Mouse (Mus musculus) limb, embryonic 13.5 days (tissue): Measurements from ENCODE around the gene Anln. TPM values are rescaled to one million over a fixed set of nuclear protein-coding genes. Genes with fewer than 3 reads are reported as not detected.
"Not testable (repeated sequence)": the region's sequence is repeated elsewhere in the genome, so short reads cannot be mapped to it uniquely, and the experiment has no call there.

Source experiments
- ATAC-seq: fragments of 200-750 bp; cut with Nextera tagmentation; 2 replicates; pipeline ENCODE4 v1.8.0; 2017; ENCODE audit warnings: low read depth, moderate number of reproducible peaks, moderate TSS enrichment; ENCODE audit not compliant: low FRiP score
- H3K27ac ChIP-seq: fragments of 300-500 bp; sonication (generic); 2 replicates; pipeline ENCODE4 v1.5.1; 2015; ENCODE audit warnings: inconsistent platforms, mild to moderate bottlenecking, moderate library complexity
- H3K27me3 ChIP-seq: fragments of 300-500 bp; sonication (generic); 2 replicates; pipeline ENCODE4 v1.6.1; 2015; ENCODE audit warnings: mild to moderate bottlenecking, inconsistent platforms
- H3K36me3 ChIP-seq: fragments of 300-500 bp; sonication (generic); 2 replicates; pipeline ENCODE4 v1.6.1; 2015; ENCODE audit warnings: inconsistent platforms, mild to moderate bottlenecking, moderate library complexity
- H3K4me1 ChIP-seq: fragments of 300-500 bp; sonication (generic); 2 replicates; pipeline ENCODE4 v1.6.1; 2015; ENCODE audit warnings: inconsistent platforms
- H3K4me2 ChIP-seq: fragments of 300-500 bp; sonication (generic); replicated peaks from 2 replicates; pipeline ENCODE4 v1.6.1; 2015; ENCODE audit warnings: inconsistent platforms, mild to moderate bottlenecking, moderate library complexity
- H3K4me3 ChIP-seq: fragments of 300-500 bp; sonication (generic); 2 replicates; pipeline ENCODE4 v1.5.1; 2015; ENCODE audit warnings: moderate library complexity, mild to moderate bottlenecking, inconsistent platforms
- H3K9ac ChIP-seq: fragments of 300-500 bp; sonication (generic); 2 replicates; pipeline ENCODE4 v1.6.1; 2015; ENCODE audit warnings: mild to moderate bottlenecking, inconsistent platforms
- H3K9me3 ChIP-seq: fragments of 300-500 bp; sonication (generic); 2 replicates; pipeline ENCODE4 v1.6.1; 2016; ENCODE audit warnings: inconsistent platforms
- WGBS: fragments of 180-500 bp; shearing (Covaris S2); methylation state at CpG from one replicate; pipeline ENCODE4 v1.1.7; 2015; 5-methylcytosine and 5-hydroxymethylcytosine counted together
- polyA plus RNA-seq: library from polyadenylated mRNA; unstranded; fragments of >200 nt; fragmentation: Nextera tagmentation; extraction: Ambion mirVana; gene quantifications from 2 replicates; pipeline ENCODE4 v1.2.1, GENCODE M21; 2015

Gene Anln
- polyA plus RNA-seq, 1 experiment from 2014 or later: 40.8 TPM

GRCm38 (mm10) chr9:22309651-22310050 is 79.3 kb downstream of the Anln start:
- Histone ChIP-seq H3K27ac (no peak overlapping the region), H3K36me3 (peaks cover 7% of the 10 kb centered on the region), H3K9me3 (peaks cover 4% of the 10 kb centered on the region; the same call in 1 of the 2 replicates), H3K27me3 (no peaks in the 10 kb centered on the region), H3K9ac (no peak overlapping the region), H3K4me1 (peaks cover 9% of the 10 kb centered on the region), H3K4me3 (no peak overlapping the region), H3K4me2 (no peak overlapping the region)
- no peak for ATAC-seq
- WGBS: 88% methylated on average over 5 of the region's 5 CpGs

GRCm38 (mm10) chr9:22307920-22308262 is 81.1 kb downstream of the Anln start:
- ATAC-seq: peak; percentile 41; the same call in 1 of the 2 replicates
- WGBS: 18% methylated on average over 9 of the region's 9 CpGs
- H3K4me1 ChIP-seq, H3K27me3 ChIP-seq: not testable (repeated sequence)
- H3K4me3 ChIP-seq: peak overlapping the region; percentile 93
- H3K36me3 ChIP-seq: peaks cover 25% of the 10 kb centered on the region
- H3K27ac ChIP-seq: peak overlapping the region; percentile 52; the same call in 1 of the 2 replicates
- peak overlapping the region; percentile 77 for H3K4me2 ChIP-seq
- peak overlapping the region; percentile 99 for H3K9ac ChIP-seq
- peaks cover 13% of the 10 kb centered on the region; the same call in 1 of the 2 replicates for H3K9me3 ChIP-seq

- Histone ChIP-seq H3K9me3 (peaks cover 13% of the 10 kb centered on the region; the same call in 1 of the 2 replicates), H3K4me1 (peaks cover 9% of the 10 kb centered on the region), H3K4me3 (peak within 1 kb of the TSS; percentile 93), H3K27me3 (no peaks in the 10 kb centered on the region), H3K27ac (peak within 1 kb of the TSS; percentile 73), H3K36me3 (peaks cover 30% of the 10 kb centered on the region), H3K4me2 (peak within 1 kb of the TSS; percentile 77), H3K9ac (peak within 1 kb of the TSS; percentile 99)
- 1% methylated on average over 46 of the region's 56 CpGs for WGBS
- ATAC-seq: peak; percentile 99
These were observed 81.7 kb downstream of the Anln start, which contains the start of gene Zfp810 for GRCm38 (mm10) chr9:22307156-22307919. Gene Zfp810 (minus strand): TSS chr9:22307648.

- ATAC-seq: no peak
- peaks cover 36% of the 10 kb centered on the region for H3K36me3 ChIP-seq
- peaks cover 13% of the 10 kb centered on the region; the same call in 1 of the 2 replicates for H3K9me3 ChIP-seq
- H3K27ac ChIP-seq: peak overlapping the region; percentile 73
- H3K4me3 ChIP-seq: peak overlapping the region; percentile 93
- WGBS: 14% methylated on average over 6 of the region's 6 CpGs
- no peaks in the 10 kb centered on the region for H3K27me3 ChIP-seq
- peaks cover 9% of the 10 kb centered on the region for H3K4me1 ChIP-seq
- peak overlapping the region; percentile 99 for H3K9ac ChIP-seq
- peak overlapping the region; percentile 77 for H3K4me2 ChIP-seq
These were observed 82.3 kb downstream of the Anln start for GRCm38 (mm10) chr9:22306726-22307125.

- no peak overlapping the region for H3K4me2 ChIP-seq
- 100% methylated on average over 1 of the region's 1 CpGs for WGBS
- peaks cover 9% of the 10 kb centered on the region for H3K4me1 ChIP-seq
- peaks cover 9% of the 10 kb centered on the region; the same call in 1 of the 2 replicates for H3K9me3 ChIP-seq
- ATAC-seq: no peak
- no peak overlapping the region for H3K27ac ChIP-seq
- no peaks in the 10 kb centered on the region for H3K27me3 ChIP-seq
- H3K4me3 ChIP-seq: no peak overlapping the region
- H3K36me3 ChIP-seq: peaks cover 80% of the 10 kb centered on the region
- H3K9ac ChIP-seq: no peak overlapping the region
These were observed 86.8 kb downstream of the Anln start for GRCm38 (mm10) chr9:22302199-22302598.

Other genes starting within 250 kb of the Anln start
- 70.2 and 76.8 TPM in 2 replicates for gene Pigyl, start 232.3 kb downstream of the Anln start, polyA plus RNA-seq
- 0.06 and 0.11 TPM in 2 replicates for gene Zfp872, start 201.1 kb downstream of the Anln start, polyA plus RNA-seq
- 15.7 and 17.0 TPM in 2 replicates for gene Zfp809, start 163.5 kb downstream of the Anln start, polyA plus RNA-seq
- gene Zfp599, start 129.3 kb downstream of the Anln start, polyA plus RNA-seq: 9.2 and 9.6 TPM in 2 replicates
- 29.1 and 30.3 TPM in 2 replicates for gene Zfp810, start 81.5 kb downstream of the Anln start, polyA plus RNA-seq
- gene 9530077C05Rik, start 22.3 kb upstream of the Anln start, polyA plus RNA-seq: 5.8 and 6.3 TPM in 2 replicates
- not detected in 2 replicates for gene Gm17545, start 65.1 kb upstream of the Anln start, polyA plus RNA-seq
- 73.8 and 74.1 TPM in 2 replicates for gene Rp9, start 80.6 kb upstream of the Anln start, polyA plus RNA-seq
- 13.9 and 15.9 TPM in 2 replicates for gene Bbs9, start 86.5 kb upstream of the Anln start, polyA plus RNA-seq